Mouse (Mus musculus) kidney, postnatal 0 days (tissue): ENCODE measurements around the gene Ppara. TPM values are rescaled to one million over a fixed set of nuclear protein-coding genes. Genes with fewer than 3 reads are reported as not detected.

Source experiments
- ATAC-seq: fragments of 200-750 bp; cut with Nextera tagmentation; replicated peaks from 2 replicates; pipeline ENCODE4 v1.8.0; 2017; ENCODE audit warnings: low read depth, moderate number of reproducible peaks, moderate TSS enrichment, moderate library complexity; ENCODE audit not compliant: low FRiP score
- DNase-seq: peaks from one replicate; pipeline ENCODE4 v3.0.0-alpha.2; 2016; ENCODE audit warnings: low spot score
- H3K27ac ChIP-seq: fragments of 300-500 bp; sonication (generic); 2 replicates; pipeline ENCODE4 v1.5.1; 2014; ENCODE audit warnings: mild to moderate bottlenecking
- H3K27me3 ChIP-seq: fragments of 300-500 bp; sonication (generic); 2 replicates; pipeline ENCODE4 v1.6.1; 2014; ENCODE audit warnings: low read length, mixed read lengths; ENCODE audit not compliant: insufficient read depth
- H3K36me3 ChIP-seq: fragments of 300-500 bp; sonication (generic); 2 replicates; pipeline ENCODE4 v1.6.1; 2014; ENCODE audit warnings: low read length, mixed read lengths; ENCODE audit not compliant: insufficient read depth
- H3K4me1 ChIP-seq: fragments of 300-500 bp; sonication (generic); replicated peaks from 2 replicates; pipeline ENCODE4 v1.6.1; 2014; ENCODE audit warnings: antibody characterized with exemption, low read length, mixed read lengths; ENCODE audit not compliant: insufficient read depth
- H3K4me2 ChIP-seq: fragments of 300-500 bp; sonication (generic); 2 replicates; pipeline ENCODE4 v1.6.1; 2014; ENCODE audit warnings: mild to moderate bottlenecking, low read length, moderate library complexity, mixed read lengths
- H3K4me3 ChIP-seq: fragments of 300-500 bp; sonication (generic); replicated peaks from 2 replicates; pipeline ENCODE4 v1.5.1; 2014; ENCODE audit warnings: low read depth, low read length
- H3K9ac ChIP-seq: fragments of 300-500 bp; sonication (generic); 2 replicates; pipeline ENCODE4 v1.6.1; 2014; ENCODE audit warnings: low read depth, low read length
- H3K9me3 ChIP-seq: fragments of 300-500 bp; sonication (generic); replicated peaks from 2 replicates; pipeline ENCODE4 v1.6.1; 2016; ENCODE audit warnings: low read length, inconsistent platforms, mixed read lengths
- CTCF ChIP-seq: IDR thresholded peaks from 2 replicates; pipeline ENCODE4 v1.5.1; 2016; ENCODE audit warnings: antibody characterized with exemption, low read depth, mild to moderate bottlenecking, moderate library complexity
- WGBS: fragments of 180-500 bp; shearing (Covaris S2); extraction: QIAGEN DNeasy Blood & Tissue Kit; methylation state at CpG from one replicate; pipeline ENCODE4 v1.1.7; 2014; 5-methylcytosine and 5-hydroxymethylcytosine counted together
- polyA plus RNA-seq: library from polyadenylated mRNA; unstranded; fragments of >200 nt; fragmentation: Nextera tagmentation; extraction: Ambion mirVana; gene quantifications from 2 replicates; pipeline ENCODE4 v1.2.1, GENCODE M21; 2015

Gene Ppara
- polyA plus RNA-seq, 1 experiment from 2014 or later = 12.0 TPM

DNA sequence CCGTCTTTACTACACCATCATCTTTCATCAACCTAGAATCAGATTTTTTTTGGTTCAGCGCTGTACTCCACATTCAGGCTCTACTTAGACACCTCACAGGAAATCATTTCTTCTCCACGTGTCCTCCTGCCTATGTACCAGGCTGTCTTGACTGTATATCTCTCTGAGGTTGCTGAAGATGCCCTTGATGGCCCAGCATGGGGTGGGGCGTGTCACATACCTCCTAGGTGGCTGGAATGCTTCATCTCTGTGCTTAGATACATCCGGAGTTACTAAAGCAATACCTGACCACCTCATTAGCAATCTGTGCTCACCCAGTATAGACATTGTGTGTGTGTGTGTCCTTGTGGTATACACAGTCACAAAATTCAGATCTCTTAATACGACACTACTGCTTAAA lies 60.7 kb downstream of the Ppara start:
- no peaks in the 10 kb centered on the region for H3K27me3 ChIP-seq
- H3K4me1 ChIP-seq = no peaks in the 10 kb centered on the region
- no peak overlapping the region for H3K4me3 ChIP-seq
- H3K27ac ChIP-seq = no peak overlapping the region
- no peak overlapping the region for H3K4me2 ChIP-seq
- 78% methylated on average over 6 of the region's 6 CpGs for WGBS
- H3K9ac ChIP-seq = no peak overlapping the region
- no peaks in the 10 kb centered on the region for H3K36me3 ChIP-seq
- ATAC-seq (no peak), DNase-seq (no peak)
- no peaks in the 10 kb centered on the region for H3K9me3 ChIP-seq
- no peak for TF ChIP-seq CTCF

DNA sequence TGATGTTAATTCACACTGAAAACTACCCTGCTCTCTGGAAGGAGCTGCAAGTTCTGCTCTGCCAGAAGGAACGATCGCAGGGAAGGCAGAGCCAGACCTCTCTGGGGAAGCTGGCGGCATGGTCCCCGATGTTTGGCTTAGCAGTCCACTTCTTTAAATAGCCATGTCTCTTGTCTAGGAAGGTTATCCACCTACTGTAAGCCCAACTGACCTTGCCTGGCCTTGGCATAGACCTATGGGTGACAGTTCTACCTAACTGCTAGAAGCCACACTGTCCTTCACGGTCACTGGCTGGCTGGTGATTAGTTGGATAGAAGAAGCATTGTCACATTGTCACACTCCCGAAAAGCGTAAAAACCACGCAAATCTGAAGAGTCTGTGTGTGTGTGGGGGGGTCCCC lies 63.9 kb downstream of the Ppara start:
- TF ChIP-seq CTCF = no peak
- DNase-seq = no peak
- H3K4me1 ChIP-seq = no peaks in the 10 kb centered on the region
- WGBS = 93% methylated on average over 8 of the region's 8 CpGs
- no peak overlapping the region for H3K27ac ChIP-seq
- H3K9ac ChIP-seq = no peak overlapping the region
- no peaks in the 10 kb centered on the region for H3K27me3 ChIP-seq
- H3K36me3 ChIP-seq = no peaks in the 10 kb centered on the region
- no peaks in the 10 kb centered on the region for H3K9me3 ChIP-seq
- H3K4me3 ChIP-seq = no peak overlapping the region
- no peak for ATAC-seq
- no peak overlapping the region for H3K4me2 ChIP-seq

DNA sequence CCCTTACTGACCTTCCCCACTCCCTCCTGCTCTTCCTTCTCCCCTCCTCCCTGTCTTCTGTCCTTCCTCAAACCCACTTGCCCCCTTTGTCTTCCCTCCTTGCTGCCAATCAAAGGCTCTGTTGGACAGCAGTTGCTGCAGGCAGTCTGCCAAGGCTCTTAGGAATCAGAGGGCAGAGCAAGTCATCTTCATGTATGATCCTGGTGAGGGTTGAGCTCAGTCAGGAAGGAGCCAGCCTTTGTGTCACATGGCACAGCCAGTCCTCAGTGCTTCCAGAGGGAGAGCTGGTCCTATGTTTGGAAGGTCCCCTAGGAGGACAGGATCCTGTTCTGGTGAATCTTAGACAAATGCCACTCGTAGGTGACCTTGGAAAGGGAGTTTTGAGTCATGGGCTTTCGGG lies 68.1 kb downstream of the Ppara start:
- DNase-seq = no peak
- 79% methylated on average over 2 of the region's 2 CpGs for WGBS

DNA sequence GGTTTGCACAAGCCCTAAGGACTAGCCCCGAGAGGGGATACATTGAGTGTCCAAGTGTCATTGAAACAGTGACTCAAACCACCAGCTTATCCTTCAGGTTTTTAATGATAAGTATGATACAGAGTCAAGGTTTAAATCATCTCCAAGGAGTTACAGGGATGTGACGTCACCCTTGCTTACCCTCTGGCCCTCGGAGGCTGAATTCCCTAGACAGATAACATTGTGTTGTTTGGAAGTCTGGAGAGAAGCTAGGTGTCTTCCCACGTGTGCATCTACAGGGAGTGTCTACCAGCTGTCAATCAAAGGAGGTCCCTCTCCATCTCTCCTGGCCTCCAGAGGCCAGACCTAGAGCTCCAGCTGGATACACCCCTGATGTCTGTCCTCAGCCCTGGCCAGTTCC lies 72.1 kb downstream of the Ppara start:
- H3K36me3 ChIP-seq = no peaks in the 10 kb centered on the region
- H3K9ac ChIP-seq = no peak overlapping the region
- TF ChIP-seq CTCF = no peak
- no peak for ATAC-seq
- no peak overlapping the region for H3K4me3 ChIP-seq
- H3K27ac ChIP-seq = no peak overlapping the region
- no peak overlapping the region for H3K4me2 ChIP-seq
- DNase-seq = no peak
- 72% methylated on average over 4 of the region's 4 CpGs for WGBS
- no peaks in the 10 kb centered on the region for H3K4me1 ChIP-seq
- H3K27me3 ChIP-seq = no peaks in the 10 kb centered on the region
- no peaks in the 10 kb centered on the region for H3K9me3 ChIP-seq

More for the DNA sequence above, 68.1 kb downstream of the Ppara start:
- no peak for TF ChIP-seq CTCF
- Histone ChIP-seq H3K4me1 (no peaks in the 10 kb centered on the region), H3K27me3 (no peaks in the 10 kb centered on the region), H3K4me2 (no peak overlapping the region), H3K36me3 (no peaks in the 10 kb centered on the region), H3K9me3 (no peaks in the 10 kb centered on the region), H3K27ac (no peak overlapping the region), H3K4me3 (no peak overlapping the region), H3K9ac (no peak overlapping the region)
- ATAC-seq = no peak

DNA sequence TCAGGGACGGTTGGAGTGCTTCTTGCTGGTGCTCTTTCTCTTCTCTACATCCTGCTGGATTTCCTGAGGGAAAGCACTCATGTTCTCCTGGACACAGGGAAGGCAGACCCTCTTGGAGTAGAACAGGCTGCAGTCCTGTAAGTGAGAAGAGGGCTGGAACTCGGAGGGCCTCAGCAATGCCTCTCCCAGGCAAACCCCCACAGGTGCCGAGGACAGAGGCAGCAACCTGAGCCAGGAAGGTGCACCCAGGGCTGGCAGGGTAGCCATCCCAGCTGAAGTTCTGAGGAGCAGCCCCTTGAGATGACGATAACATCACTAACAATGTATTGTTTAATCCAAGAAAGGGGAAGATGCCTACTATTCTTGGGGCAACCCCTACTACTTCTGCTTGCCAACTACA lies 72.6 kb downstream of the Ppara start:
- no peaks in the 10 kb centered on the region for H3K9me3 ChIP-seq
- H3K36me3 ChIP-seq = no peaks in the 10 kb centered on the region
- H3K4me3 ChIP-seq = no peak overlapping the region
- H3K27ac ChIP-seq = no peak overlapping the region
- H3K9ac ChIP-seq = no peak overlapping the region
- no peaks in the 10 kb centered on the region for H3K27me3 ChIP-seq
- no peak for ATAC-seq
- 78% methylated on average over 4 of the region's 4 CpGs for WGBS
- H3K4me1 ChIP-seq = no peaks in the 10 kb centered on the region
- no peak overlapping the region for H3K4me2 ChIP-seq
- DNase-seq = no peak
- TF ChIP-seq CTCF = no peak

DNA sequence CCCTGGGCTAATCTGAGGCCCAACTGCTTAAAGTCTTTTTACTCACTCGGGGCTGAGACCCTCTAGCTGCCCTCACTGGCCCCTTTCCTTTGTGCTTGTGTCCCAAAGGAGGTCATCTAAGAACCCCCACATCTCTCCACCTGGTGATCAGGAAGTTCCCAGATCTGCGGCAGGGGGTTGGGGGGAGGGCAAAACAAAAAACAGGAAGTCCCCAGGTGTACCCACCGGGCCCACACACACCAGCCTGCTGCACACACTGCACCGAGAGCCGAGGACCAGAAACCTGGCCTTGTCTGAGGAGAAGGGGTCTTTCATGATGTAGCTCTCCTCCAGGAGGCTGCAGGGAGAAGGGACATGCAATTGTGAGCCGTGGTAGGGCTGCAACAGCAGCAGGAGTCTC lies 73.2 kb downstream of the Ppara start:
- no peak overlapping the region for H3K4me3 ChIP-seq
- H3K4me1 ChIP-seq = no peaks in the 10 kb centered on the region
- no peak for DNase-seq
- H3K36me3 ChIP-seq = no peaks in the 10 kb centered on the region
- TF ChIP-seq CTCF = no peak
- ATAC-seq = no peak
- H3K9me3 ChIP-seq = no peaks in the 10 kb centered on the region
- H3K27me3 ChIP-seq = no peaks in the 10 kb centered on the region
- no peak overlapping the region for H3K4me2 ChIP-seq
- H3K27ac ChIP-seq = no peak overlapping the region
- WGBS = 85% methylated on average over 6 of the region's 6 CpGs
- no peak overlapping the region for H3K9ac ChIP-seq

- Histone ChIP-seq H3K4me3 (no peak overlapping the region), H3K9ac (no peak overlapping the region), H3K4me2 (no peak overlapping the region), H3K27me3 (no peaks in the 10 kb centered on the region), H3K4me1 (no peaks in the 10 kb centered on the region), H3K27ac (no peak overlapping the region), H3K9me3 (no peaks in the 10 kb centered on the region), H3K36me3 (no peaks in the 10 kb centered on the region)
- ATAC-seq = no peak
- 64% methylated on average over 8 of the region's 8 CpGs for WGBS
- no peak for DNase-seq
- TF ChIP-seq CTCF = no peak
These were observed 73.7 kb downstream of the Ppara start for GRCm38 (mm10) chr15:85808434-85808833.
